Mouse (Mus musculus) NIH3T3 (cell line): ENCODE data around the gene Baiap2.

Experiments
- DNase-seq: peaks from one replicate; pipeline ENCODE4 v3.0.0-alpha.2; 2012; ENCODE audit warnings: low read depth

Gene Baiap2

DNA sequence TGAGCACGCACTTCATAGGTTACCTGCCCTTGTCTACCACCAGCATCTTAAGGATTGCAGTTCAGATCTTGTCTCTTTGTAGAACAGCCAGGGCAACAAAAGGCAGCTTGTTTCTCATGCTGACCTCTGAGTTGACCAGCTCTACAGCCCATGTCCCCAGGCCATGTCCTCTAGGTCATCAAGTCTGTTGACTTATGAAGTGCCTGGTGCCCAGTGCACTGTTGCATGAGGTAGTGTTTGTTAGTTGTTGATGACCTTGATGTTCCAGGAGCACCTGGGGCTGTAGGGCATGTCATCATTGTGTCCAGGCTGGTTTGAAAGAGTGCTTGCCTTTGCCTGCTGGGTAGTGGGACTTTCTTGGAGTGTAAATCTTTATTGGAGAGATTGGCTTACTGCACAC lies 4.9 kb downstream of the Baiap2 start:
- no peak for DNase-seq

GRCm38 (mm10) chr11:119947897-119948296 lies 5.3 kb downstream of the Baiap2 start:
- peak; percentile 39 for DNase-seq

- DNase-seq, result peak; percentile 68
Observed at GRCm38 (mm10) chr11:119948305-119948704, 5.7 kb downstream of the Baiap2 start.

DNA sequence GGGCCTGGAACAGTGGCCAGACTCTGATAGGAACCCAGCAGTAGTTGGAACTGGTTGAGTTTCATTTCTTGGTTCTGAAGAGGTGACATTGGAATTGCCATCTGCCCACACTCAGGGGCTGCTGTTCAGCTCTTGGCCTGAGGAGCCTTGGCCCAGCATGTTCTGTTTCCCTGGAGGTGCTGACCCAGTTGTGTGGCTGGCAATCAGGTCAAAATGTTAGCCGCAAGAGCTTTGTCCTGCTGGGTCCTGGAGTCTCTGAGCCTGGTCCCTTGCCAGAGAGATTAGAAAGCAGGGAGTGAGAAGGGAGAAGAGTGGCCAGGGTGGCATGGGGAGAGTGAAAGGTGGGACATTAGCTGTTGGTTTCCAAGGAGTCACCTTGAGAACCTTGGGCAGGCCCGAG lies 6.2 kb downstream of the Baiap2 start:
- DNase-seq, result no peak

DNA sequence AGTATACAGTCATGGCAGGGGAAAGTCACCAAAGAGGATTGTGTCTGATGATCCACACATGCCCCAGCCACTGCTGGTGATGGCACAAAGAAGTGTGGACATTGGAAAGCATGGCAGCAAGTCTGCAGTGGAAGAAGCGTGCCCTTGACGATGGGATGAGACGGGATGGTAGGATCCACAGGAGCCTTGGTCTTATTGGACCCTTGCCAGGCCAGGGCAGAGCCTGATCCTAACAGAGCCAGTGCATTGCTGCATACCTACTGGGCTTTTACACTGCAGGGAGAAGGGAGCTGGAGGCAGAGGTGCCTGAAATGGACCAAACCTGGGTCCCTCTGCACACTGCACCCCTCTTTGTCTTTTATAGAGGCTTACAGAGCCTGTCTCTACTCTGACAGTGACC lies 8.0 kb downstream of the Baiap2 start:
- DNase-seq, result no peak

- DNase-seq, result no peak
Observed at GRCm38 (mm10) chr11:119951326-119951725, 8.8 kb downstream of the Baiap2 start.

- DNase-seq, result peak; percentile 86
Observed at GRCm38 (mm10) chr11:119952429-119953224, 10.1 kb downstream of the Baiap2 start.

DNA sequence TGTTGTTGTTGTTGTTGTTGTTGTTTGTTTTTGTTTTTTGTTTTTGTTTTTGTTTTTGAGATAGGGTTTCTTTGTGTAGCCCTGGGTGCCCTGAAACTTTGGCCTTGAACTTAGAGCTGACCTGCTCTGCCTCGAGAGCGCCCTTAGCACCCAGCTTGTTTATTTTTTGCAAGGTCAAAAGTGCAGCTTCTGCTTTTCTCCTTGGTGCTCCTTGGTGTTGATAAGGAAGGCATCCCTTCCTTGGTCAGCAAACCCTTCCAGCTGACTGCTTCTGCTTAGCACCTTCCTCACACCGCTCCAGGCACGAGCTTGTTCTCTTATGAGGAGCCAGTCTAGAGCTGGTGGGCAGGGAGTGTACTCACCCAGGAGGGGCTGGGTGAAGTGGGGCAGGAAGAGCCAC lies 11.7 kb downstream of the Baiap2 start:
- no peak for DNase-seq

- no peak for DNase-seq
Observed at GRCm38 (mm10) chr11:119954749-119955337, 12.3 kb downstream of the Baiap2 start.

DNA sequence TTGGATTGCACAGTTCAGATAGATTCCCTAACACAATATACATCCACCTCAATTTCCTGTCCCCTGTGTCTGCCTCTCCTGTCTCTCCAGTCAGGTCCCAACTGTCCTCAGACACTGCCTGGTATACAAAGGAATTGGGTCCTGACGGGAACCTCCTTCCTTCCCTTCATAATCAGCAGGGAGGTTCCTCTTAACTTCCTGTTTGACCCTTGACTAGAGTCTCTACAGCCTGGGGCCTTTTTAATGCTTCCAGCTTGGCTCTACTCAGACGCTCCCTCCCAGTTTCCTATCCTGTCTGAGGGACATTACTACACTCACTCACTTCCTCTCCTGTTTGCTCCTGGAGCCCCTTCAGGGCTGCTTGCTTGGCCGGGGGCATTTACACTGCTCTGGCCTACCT lies 12.9 kb downstream of the Baiap2 start:
- no peak for DNase-seq

DNA sequence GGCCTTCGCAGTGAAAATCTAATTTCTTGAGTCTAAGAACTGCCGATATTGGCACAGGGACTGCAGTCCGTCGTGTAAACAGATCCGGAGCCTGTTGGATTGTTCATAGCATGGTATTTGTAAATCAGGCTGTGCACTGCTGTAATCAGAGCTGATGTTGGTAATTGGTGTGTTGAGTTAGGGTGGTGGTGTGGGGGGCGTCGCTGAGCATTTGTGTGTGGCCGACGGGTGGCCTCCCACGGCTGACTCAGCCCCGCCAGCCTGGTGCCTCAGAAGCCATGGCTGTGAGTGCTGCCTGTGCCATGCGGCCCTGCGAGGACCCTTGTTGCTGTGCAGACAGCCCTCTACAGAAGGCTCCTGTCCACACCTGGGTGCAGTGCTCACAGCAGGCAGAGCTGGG lies 14.0 kb downstream of the Baiap2 start:
- no peak for DNase-seq

DNA sequence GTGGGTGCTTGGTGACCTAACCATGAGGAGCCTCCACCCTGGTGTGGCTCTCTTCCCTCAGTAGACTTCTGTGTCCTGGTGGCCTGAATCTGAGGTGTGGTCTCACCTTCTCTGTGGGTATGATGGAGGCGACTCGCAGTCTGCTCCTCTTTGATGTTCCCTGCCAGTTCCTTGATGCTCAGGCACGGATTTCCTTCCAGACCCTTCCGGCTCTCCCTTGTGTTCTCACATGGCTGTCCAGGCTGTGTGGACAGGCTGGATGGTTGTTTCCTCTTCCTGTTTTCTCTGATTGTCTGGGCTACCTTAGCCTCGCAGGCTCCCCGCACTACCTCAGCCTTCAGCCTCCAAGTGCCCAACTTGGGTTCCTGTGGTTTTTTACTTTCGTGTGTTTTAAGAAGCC lies 16.3 kb downstream of the Baiap2 start:
- no peak for DNase-seq

- no peak for DNase-seq
Observed at GRCm38 (mm10) chr11:119959714-119960113, 17.2 kb downstream of the Baiap2 start.

DNA sequence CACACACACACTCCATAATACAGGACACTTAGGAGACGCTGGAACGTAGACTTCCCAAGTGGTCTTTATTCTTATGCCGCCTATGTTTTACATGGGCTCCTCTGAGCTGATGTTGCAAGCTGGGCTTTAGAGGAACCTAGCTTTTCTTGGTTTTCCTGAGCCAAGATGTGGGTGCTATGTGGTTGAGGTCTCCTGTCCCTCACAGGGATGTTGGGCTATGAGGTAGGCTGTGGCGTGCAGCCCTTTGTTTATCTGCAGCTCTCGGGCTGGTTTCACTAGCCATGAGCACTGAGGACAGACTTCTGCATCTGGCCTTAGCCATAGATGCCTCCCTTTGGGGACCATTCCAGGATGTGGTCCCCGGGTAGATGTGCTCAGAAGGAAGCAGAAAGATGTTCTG lies 18.1 kb downstream of the Baiap2 start:
- no peak for DNase-seq

DNA sequence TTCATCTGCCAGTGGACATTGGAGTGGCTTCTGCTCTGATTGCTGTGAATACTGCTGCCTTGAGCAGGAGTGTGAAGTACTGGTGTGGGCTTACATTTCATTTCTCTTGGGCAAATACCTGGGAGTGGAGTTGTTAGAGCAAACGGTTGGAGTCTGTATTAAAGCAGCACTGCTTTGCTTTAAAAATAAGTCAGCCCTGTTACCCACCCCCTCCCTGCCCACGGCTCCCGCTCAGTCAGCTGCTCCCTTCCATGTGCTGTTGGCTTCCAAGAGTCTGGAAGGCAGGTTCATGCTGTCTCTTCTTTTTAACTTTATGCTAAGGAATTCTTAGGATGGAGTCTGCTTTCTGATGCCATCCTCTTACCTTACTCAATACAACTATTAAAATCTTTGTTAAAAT lies 18.9 kb downstream of the Baiap2 start:
- DNase-seq, result no peak

GRCm38 (mm10) chr11:119965053-119965452 lies 22.5 kb downstream of the Baiap2 start:
- no peak for DNase-seq

DNA sequence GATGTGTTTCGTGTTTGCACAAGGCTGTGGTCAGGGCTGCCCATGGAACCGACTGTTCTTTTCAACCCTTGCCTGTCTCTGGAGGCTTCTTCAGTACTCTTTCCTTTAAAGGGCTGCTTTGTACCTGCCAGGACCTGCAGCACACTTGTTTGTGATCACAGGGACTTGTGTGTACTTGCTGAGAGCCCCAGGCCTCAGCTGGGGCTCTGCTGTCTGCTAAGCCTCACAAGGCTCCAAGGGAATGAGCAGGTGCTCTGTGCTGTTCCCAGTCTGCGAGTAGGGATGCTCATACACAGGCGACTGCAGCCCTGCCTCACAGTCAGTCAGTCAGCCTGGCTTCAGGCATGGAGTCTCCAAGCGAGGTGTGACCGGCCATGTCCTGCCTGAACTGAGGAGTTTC lies 23.7 kb downstream of the Baiap2 start:
- no peak for DNase-seq

GRCm38 (mm10) chr11:119967401-119967800 lies 24.8 kb downstream of the Baiap2 start:
- DNase-seq, result no peak

DNA sequence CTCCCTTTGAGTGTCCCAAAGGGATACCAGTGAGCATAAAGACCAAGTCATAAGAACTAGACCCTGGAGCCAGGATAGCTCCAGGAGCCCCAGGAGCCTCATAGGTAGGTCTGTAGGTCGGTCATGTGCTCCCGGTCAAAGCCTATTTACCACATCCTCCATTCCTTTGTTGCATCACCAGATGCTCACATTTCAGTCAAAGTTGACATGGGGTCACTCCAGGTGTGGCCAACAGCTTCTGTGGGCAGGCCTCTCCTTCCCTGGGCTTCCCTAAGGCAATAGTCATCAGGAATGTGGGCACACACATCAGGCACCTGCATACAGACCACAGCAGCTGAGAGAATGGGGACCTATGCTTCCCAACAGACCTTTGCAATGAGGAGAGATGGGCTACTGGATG lies 25.3 kb downstream of the Baiap2 start:
- DNase-seq, result no peak

DNA sequence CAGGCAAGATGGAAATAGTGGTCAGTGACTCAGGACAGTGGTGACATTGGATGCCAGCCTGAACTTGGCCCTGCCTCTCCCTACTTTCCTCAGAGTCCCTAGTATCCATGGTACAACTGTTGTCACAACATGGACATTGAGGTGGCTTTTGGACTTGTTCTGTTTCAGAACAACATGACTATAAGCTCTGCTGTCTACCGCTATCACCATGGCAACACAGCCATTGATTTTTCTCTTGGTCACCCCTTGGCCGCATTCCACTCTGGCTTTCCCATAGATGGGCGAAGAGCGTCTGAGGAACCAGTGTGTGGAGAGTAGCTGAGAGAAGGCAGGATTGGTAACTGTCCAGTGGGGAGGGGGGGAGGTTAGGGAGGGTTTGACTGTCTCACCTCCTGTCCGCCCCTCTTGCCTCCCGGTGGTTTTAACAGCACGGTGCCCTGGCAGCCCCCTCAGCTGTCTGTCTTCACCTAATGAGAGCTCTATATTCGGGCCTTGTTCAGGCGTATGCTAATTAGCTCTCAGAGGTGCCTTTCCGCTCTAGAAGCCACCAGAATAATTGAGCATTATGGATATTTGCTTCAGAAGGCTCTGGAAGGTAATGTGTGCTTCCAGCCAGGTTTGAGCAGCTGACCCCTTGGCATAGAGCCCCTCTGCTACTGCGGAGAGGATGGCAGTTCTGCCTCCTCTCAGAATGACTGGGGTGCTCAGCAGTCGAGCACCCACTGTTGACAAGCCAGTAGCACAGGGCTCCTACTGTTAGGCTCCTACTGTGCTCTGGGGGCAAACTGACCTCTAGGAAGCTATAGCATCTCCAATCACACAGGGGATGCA lies 27.7 kb downstream of the Baiap2 start:
- no peak for DNase-seq

DNA sequence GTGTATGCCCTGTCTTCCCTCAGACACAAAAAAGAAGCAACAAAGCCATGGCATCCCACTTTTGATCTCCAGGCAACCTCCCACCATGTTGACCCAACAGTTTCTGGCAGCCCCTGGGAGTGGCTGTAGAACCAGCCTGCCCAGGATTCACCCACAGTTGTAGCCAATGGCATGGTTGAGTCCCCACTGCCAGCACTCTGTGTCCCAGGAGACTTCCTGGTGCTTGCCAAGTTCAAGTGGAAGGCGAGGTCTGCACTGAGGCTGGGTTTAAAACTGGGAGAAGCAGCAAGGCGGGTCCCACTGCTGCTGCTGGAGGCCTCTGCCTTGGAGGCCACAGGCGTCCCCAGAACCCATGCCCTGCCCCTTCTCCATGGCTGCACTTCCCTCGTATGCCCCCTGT lies 31.2 kb downstream of the Baiap2 start:
- no peak for DNase-seq

DNA sequence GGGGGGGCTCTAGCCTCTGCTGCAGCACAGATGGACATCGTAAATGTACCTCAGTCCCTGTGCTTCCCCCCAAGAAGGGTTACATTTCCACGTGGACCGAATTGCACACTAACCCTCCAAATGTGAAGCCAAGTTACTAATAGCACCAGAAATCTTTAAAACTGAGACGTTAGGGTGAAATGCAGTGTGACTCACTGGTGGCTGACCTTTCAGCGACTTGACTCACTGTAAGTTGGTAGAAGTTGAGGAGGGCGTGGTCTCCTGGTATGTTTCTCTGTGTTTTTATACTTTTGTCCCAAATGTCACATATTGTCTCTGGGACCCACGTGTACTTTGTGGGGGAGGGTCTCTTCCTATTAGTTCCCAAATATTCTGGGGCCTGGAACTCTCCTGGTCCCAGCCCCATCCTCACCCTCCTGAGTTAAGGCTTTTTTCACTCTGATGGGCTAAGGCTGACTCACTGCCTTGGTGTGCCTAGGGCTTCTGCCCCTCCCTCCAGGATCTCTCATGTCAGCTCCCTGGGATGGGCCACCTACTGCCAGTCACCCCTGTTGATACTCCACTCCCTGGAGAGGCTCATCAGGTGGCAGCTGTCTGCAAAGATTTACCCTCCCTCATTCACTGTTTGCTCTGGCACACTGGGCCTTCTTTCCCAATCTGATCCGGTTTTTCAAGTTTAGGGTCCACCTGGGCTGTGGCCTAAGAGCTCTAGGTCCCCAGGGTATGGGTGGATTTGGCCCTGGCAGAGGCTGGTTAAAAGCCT lies 33.4 kb downstream of the Baiap2 start:
- DNase-seq, result peak; percentile 84
